Mouse (Mus musculus) embryonic facial prominence, embryonic 12.5 days (tissue): ENCODE data around the gene Rslcan18. TPM values are rescaled to one million over a fixed set of nuclear protein-coding genes. Genes with fewer than 3 reads are reported as not detected.

Experiments used
- ATAC-seq: fragments of 200-750 bp; cut with Nextera tagmentation; 2 replicates; pipeline ENCODE4 v1.8.0; 2017; ENCODE audit not compliant: insufficient number of reproducible peaks, insufficient read depth, low FRiP score, low TSS enrichment
- H3K27ac ChIP-seq: fragments of 300-500 bp; sonication (generic); 2 replicates; pipeline ENCODE4 v1.5.1; 2016; ENCODE audit warnings: mild to moderate bottlenecking
- H3K27me3 ChIP-seq: fragments of 300-500 bp; sonication (generic); 2 replicates; pipeline ENCODE4 v1.6.1; 2016; ENCODE audit warnings: mild to moderate bottlenecking, moderate library complexity
- H3K36me3 ChIP-seq: fragments of 300-500 bp; sonication (generic); 2 replicates; pipeline ENCODE4 v1.6.1; 2016; ENCODE audit warnings: mild to moderate bottlenecking
- H3K4me1 ChIP-seq: fragments of 300-500 bp; sonication (generic); 2 replicates; pipeline ENCODE4 v1.6.1; 2016
- H3K4me2 ChIP-seq: fragments of 300-500 bp; sonication (generic); replicated peaks from 2 replicates; pipeline ENCODE4 v1.6.1; 2016; ENCODE audit warnings: mild to moderate bottlenecking, moderate library complexity
- H3K4me3 ChIP-seq: fragments of 300-500 bp; sonication (generic); 2 replicates; pipeline ENCODE4 v1.5.1; 2016; ENCODE audit warnings: mild to moderate bottlenecking
- H3K9ac ChIP-seq: fragments of 300-500 bp; sonication (generic); 2 replicates; pipeline ENCODE4 v1.6.1; 2016; ENCODE audit warnings: mild to moderate bottlenecking, moderate library complexity
- H3K9me3 ChIP-seq: fragments of 300-500 bp; sonication (generic); 2 replicates; pipeline ENCODE4 v1.6.1; 2016; ENCODE audit warnings: mild to moderate bottlenecking, moderate library complexity
- WGBS: fragments of 180-500 bp; shearing (Covaris S2); methylation state at CpG from one replicate; pipeline ENCODE4 v1.1.7; 2016; 5-methylcytosine and 5-hydroxymethylcytosine counted together
- polyA plus RNA-seq: library from polyadenylated mRNA; unstranded; fragments of >200 nt; fragmentation: Nextera tagmentation; extraction: Ambion mirVana; gene quantifications from 2 replicates; pipeline ENCODE4 v1.2.1, GENCODE M21; 2016

Rslcan18 gene
- polyA plus RNA-seq, 1 experiment from 2014 or later, result 0.32 TPM

DNA sequence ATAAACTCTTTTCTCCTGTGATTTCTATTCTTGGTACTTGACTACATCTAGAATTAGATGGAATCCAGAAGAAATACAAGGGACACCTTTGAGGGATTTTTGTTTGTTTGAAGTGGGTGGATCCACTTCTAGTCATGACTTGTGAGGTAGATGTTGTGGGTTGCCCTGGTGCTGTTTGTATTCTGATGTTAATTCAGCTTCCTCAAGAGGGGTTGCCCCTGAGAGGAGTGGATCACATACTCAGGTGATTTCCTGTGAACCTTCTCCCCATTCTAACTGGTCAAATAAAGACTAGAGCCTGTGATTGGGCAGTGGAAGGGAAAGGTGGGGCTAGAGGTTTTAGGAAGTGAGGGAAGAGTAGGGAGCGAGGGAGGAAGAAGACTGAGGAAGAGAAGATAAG, 34.1 kb downstream of the Rslcan18 start:
- peaks cover 2% of the 10 kb centered on the region; the same call in 1 of the 2 replicates for H3K9me3 ChIP-seq
- peak overlapping the region; percentile 67 for H3K4me2 ChIP-seq
- 0 out of 2 replicates have a peak overlapping the region, but pooled peaks have one; percentile 65 for H3K9ac ChIP-seq
- 83% methylated on average over 1 of the region's 1 CpGs for WGBS
- H3K4me1 ChIP-seq, result 0 out of 2 replicates have a peak, but pooled peaks cover 3% of the 10 kb centered on the region
- peak overlapping the region; percentile 64; the same call in 1 of the 2 replicates for H3K4me3 ChIP-seq
- H3K27me3 ChIP-seq, result no peaks in the 10 kb centered on the region
- peaks cover 8% of the 10 kb centered on the region for H3K36me3 ChIP-seq
- peak overlapping the region; percentile 93 for H3K27ac ChIP-seq
- no peak for ATAC-seq

DNA sequence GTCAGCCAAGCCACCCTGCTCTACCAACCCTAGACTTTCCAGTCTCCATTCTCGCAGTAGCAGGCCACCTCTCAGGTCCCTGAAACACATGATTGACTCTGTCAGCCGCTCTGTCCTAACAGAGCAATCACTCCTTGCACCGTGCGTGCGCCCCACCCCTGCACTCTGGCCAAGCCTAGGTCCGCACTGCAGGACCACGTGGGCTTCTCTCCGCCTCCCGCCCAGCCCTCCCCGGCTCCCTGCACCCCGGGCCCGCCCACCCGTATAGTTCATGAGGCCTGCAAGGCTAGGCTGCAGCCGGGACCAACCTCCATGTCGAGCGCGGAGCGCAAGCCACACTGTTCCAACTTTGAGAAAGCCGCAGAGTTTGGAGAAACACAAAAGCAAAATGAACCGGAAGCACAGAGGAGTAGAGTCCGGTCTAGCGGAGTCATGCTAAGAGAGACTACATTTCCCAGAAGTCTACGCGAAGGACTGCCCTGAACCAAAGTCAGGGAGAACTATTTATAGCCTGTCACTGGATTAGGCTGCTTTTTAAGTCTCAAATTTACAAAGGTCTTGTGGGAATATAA, 34.8 kb downstream of the Rslcan18 start:
- Histone ChIP-seq H3K27ac (peak overlapping the region; percentile 93), H3K36me3 (peaks cover 9% of the 10 kb centered on the region), H3K4me2 (peak overlapping the region; percentile 67), H3K9ac (peak overlapping the region; percentile 65), H3K4me1 (0 out of 2 replicates have a peak, but pooled peaks cover 3% of the 10 kb centered on the region), H3K27me3 (no peaks in the 10 kb centered on the region), H3K9me3 (peaks cover 3% of the 10 kb centered on the region; the same call in 1 of the 2 replicates), H3K4me3 (peak overlapping the region; percentile 64)
- ATAC-seq, result peak; percentile 99
- under 1% methylated on average over 24 of the region's 24 CpGs for WGBS

DNA sequence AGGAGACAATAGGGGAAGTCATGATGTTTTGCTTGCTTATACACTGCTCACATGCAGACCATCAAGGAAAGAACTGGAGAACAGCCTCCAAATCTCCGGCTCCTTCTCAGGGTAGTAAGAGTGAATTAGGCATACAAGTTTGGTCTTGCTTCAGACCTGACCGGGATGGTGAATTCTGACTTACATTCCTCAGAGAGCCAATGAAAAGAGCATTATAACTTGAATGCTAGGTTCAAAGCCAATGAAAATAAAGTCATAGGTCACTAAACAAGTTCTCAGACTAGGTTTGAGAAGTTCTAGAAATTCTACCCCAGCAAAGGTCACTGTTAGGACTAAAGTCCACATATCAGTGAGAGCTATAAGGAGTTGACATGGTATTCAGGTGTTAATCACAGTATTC, 38.8 kb downstream of the Rslcan18 start:
- peaks cover 33% of the 10 kb centered on the region for H3K36me3 ChIP-seq
- H3K9me3 ChIP-seq, result peaks cover 14% of the 10 kb centered on the region; the same call in 1 of the 2 replicates
- H3K4me2 ChIP-seq, result no peak overlapping the region
- 0 out of 2 replicates have a peak, but pooled peaks cover 3% of the 10 kb centered on the region for H3K4me1 ChIP-seq
- WGBS, result 94% methylated on average over 2 of the region's 2 CpGs
- H3K4me3 ChIP-seq, result no peak overlapping the region
- ATAC-seq, result no peak
- H3K27ac ChIP-seq, result no peak overlapping the region
- H3K9ac ChIP-seq, result no peak overlapping the region
- no peaks in the 10 kb centered on the region for H3K27me3 ChIP-seq

DNA sequence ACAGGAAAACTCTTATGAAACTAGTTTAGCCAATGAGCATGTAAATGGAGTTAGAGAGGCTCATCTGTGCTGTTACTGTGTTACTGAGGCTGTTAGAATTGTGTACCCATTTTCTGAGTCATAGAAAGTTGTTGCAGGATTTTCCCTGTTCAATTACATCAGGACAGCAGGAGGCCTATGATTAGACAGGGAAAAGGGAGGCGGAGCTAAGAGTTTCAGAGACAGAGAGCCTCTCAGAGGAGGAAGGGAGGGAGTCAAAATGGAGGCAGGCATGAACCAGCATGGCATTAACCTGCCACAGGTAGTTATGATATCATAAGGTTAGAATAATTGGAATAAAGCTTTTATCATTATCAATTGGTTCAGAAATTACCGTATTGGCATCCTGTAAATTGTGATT, 43.3 kb downstream of the Rslcan18 start:
- Histone ChIP-seq H3K4me2 (no peak overlapping the region), H3K27me3 (no peaks in the 10 kb centered on the region), H3K9ac (no peak overlapping the region), H3K9me3 (peaks cover 25% of the 10 kb centered on the region; the same call in 1 of the 2 replicates), H3K36me3 (peaks cover 60% of the 10 kb centered on the region), H3K27ac (no peak overlapping the region), H3K4me3 (no peak overlapping the region), H3K4me1 (no peaks in the 10 kb centered on the region)
- WGBS, result 82% methylated on average over 2 of the region's 2 CpGs
- ATAC-seq, result no peak

DNA sequence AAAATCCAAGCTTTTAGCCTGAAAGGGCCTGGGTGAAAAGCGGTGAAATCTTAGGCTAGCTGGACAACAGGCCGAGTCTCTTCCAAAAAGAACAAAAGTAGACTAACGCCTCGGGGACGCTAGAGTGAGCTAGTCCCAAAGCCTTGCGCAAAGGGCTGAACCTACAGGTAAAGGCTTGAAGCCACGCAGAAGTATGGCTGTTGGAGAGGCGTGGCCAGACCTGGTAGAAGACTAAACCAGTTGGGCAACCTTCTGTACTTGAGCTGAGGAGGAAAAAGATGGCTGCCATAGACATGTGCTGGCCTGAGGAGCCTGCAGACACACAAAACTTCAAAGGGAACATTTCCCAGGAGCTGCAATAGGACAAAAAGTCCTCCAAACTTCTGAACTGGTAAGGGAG, 50.7 kb downstream of the Rslcan18 start:
- WGBS, result 88% methylated on average over 8 of the region's 8 CpGs

DNA sequence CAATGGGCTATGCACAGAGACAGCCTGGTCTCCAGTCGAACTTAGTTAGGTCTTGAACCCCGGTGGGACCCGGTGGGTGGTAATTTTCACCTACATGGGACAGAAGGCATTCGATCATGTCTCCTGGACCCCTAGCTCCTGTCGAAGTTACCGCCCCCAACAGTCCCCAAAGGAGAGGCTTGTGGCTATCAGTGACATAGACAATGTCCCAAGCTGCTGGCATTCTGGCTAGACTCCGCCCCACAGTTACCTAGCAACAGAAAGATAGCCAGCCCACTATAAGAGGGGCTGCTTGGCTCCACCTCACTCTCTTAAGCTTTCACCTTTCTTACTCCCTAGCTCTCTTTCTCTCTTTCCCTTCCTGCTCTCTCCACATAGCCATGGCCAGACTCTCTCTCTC, 53.6 kb downstream of the Rslcan18 start:
- Histone ChIP-seq H3K4me2 (no peak overlapping the region), H3K9me3 (0 out of 2 replicates have a peak, but pooled peaks cover 4% of the 10 kb centered on the region), H3K27me3 (no peaks in the 10 kb centered on the region), H3K4me1 (peaks cover 3% of the 10 kb centered on the region; the same call in 1 of the 2 replicates), H3K4me3 (no peak overlapping the region), H3K36me3 (no peaks in the 10 kb centered on the region), H3K27ac (no peak overlapping the region), H3K9ac (no peak overlapping the region)
- 61% methylated on average over 7 of the region's 7 CpGs for WGBS
- ATAC-seq, result no peak

More for the DNA sequence above, 50.7 kb downstream of the Rslcan18 start:
- no peaks in the 10 kb centered on the region for H3K27me3 ChIP-seq
- H3K27ac ChIP-seq, result no peak overlapping the region
- H3K9ac ChIP-seq, result no peak overlapping the region
- ATAC-seq, result no peak
- H3K4me3 ChIP-seq, result no peak overlapping the region
- no peak overlapping the region for H3K4me2 ChIP-seq
- peaks cover 18% of the 10 kb centered on the region for H3K36me3 ChIP-seq
- H3K9me3 ChIP-seq, result peaks cover 9% of the 10 kb centered on the region; the same call in 1 of the 2 replicates
- H3K4me1 ChIP-seq, result no peaks in the 10 kb centered on the region

DNA sequence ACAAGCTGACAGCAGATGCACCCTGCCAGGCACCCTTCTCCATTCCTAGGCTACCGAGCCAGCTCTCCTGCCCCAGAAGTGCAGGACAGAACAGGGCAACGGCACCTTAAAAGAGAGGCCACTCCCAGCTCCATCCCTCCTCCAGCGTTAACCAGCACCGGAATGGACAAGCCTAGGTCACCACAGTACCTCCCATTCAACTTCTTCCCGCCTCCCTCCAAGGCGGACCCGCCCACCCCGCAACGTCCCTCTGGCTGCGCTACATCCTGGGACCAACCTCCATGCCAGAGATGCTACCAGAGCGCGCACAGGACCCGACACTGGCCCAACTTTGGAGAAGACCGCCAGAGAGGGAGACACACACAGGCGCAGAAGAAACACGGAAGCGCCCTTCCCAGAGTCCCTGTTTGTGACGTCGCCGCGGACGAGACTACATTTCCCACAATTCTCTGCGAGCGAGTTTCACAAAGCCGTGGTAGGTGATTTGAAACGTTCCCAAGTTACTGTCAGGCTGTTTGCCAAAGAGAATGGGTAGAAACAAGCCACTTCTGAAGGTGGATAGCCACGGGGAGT, 55.2 kb downstream of the Rslcan18 start, which contains the start of gene Zfp712:
Gene Zfp712 (minus strand): TSS at position 385 of the 573 bp plus-strand sequence.
- peak within 1 kb of the TSS; percentile 61 for H3K4me2 ChIP-seq
- H3K4me1 ChIP-seq, result peaks cover 3% of the 10 kb centered on the region; the same call in 1 of the 2 replicates
- WGBS, result under 1% methylated on average over 27 of the region's 27 CpGs
- H3K9ac ChIP-seq, result peak within 1 kb of the TSS; percentile 68
- H3K27ac ChIP-seq, result peak within 1 kb of the TSS; percentile 84
- peak; percentile 98 for ATAC-seq
- 0 out of 2 replicates have a peak, but pooled peaks cover 3% of the 10 kb centered on the region for H3K9me3 ChIP-seq
- H3K4me3 ChIP-seq, result peak within 1 kb of the TSS; percentile 69
- H3K27me3 ChIP-seq, result no peaks in the 10 kb centered on the region
- no peaks in the 10 kb centered on the region for H3K36me3 ChIP-seq

DNA sequence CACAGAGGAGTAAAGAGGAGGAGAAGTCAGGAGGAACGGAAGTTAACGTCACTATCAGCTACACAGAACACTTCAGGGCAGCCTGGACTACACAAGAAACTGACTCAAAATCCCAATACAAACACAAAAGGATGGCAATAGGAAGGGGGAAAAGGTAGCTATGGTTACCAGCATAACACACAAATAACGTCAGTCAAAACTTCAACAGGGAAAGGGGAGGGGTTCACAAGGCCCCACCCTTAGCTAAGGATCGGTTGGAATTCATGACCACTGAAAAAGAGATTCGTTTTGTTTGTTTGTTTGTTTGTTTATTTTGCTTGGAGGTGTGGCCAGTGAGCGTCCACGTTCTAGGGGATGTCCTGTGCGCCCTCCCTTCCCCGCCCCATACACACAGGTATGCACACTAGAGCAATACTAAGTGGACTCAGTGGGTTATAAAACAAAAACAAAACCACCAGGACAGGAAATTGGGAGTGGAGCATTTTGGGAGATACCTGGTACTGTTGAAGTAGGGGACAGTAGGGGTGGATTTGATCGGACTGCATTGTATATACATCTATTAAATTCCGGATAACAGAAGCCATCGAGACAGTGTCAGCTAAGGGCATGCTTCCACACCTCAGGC, 55.8 kb downstream of the Rslcan18 start:
- peak overlapping the region; percentile 84 for H3K27ac ChIP-seq
- 3% methylated on average over 12 of the region's 12 CpGs for WGBS
- ATAC-seq, result no peak; the same call in 1 of the 2 replicates

More for the DNA sequence above, 55.8 kb downstream of the Rslcan18 start:
- Histone ChIP-seq H3K27me3 (no peaks in the 10 kb centered on the region), H3K9ac (peak overlapping the region; percentile 68), H3K4me3 (peak overlapping the region; percentile 69), H3K36me3 (no peaks in the 10 kb centered on the region), H3K4me2 (peak overlapping the region; percentile 61), H3K4me1 (peaks cover 3% of the 10 kb centered on the region; the same call in 1 of the 2 replicates), H3K9me3 (0 out of 2 replicates have a peak, but pooled peaks cover 3% of the 10 kb centered on the region)

Other genes with a start within 250 kb of the Rslcan18 start
- gene Gm10767, start 211.3 kb downstream of the Rslcan18 start, polyA plus RNA-seq, result 1.3 and 1.7 TPM in 2 replicates
- gene Zfp712, start 55.1 kb downstream of the Rslcan18 start, polyA plus RNA-seq, result 4.3 and 4.6 TPM in 2 replicates
- gene Zfp708, start 18.3 kb downstream of the Rslcan18 start, polyA plus RNA-seq, result 8.0 and 8.1 TPM in 2 replicates
- 2.3 and 3.4 TPM in 2 replicates for gene Gm28557, start 7.7 kb downstream of the Rslcan18 start, polyA plus RNA-seq
- gene Zfp759, start 5.4 kb upstream of the Rslcan18 start, polyA plus RNA-seq, result 1.9 and 2.8 TPM in 2 replicates
- 6.8 and 7.8 TPM in 2 replicates for gene Rsl1, start 56.9 kb upstream of the Rslcan18 start, polyA plus RNA-seq
- gene Zfp455, start 78.2 kb upstream of the Rslcan18 start, polyA plus RNA-seq, result 1.9 and 3.0 TPM in 2 replicates
- 1.9 and 2.4 TPM in 2 replicates for gene Zfp458, start 162.2 kb upstream of the Rslcan18 start, polyA plus RNA-seq
- 0.55 and 0.87 TPM in 2 replicates for gene Zfp457, start 190.2 kb upstream of the Rslcan18 start, polyA plus RNA-seq
- 2.5 and 2.9 TPM in 2 replicates for gene Zfp595, start 216.3 kb upstream of the Rslcan18 start, polyA plus RNA-seq
- not detected in 2 replicates for gene Gm28044, start 244.3 kb upstream of the Rslcan18 start, polyA plus RNA-seq
- gene Zfp953, start 244.3 kb upstream of the Rslcan18 start, polyA plus RNA-seq, result 0.94 and 0.96 TPM in 2 replicates